Mouse (Mus musculus): Measurements from ENCODE around the gene Snta1. TPM values are rescaled to one million over a fixed set of nuclear protein-coding genes. Genes with fewer than 3 reads are reported as not detected.

The Snta1 gene
- polyA plus RNA-seq, 1 experiment: not detected

DNA sequence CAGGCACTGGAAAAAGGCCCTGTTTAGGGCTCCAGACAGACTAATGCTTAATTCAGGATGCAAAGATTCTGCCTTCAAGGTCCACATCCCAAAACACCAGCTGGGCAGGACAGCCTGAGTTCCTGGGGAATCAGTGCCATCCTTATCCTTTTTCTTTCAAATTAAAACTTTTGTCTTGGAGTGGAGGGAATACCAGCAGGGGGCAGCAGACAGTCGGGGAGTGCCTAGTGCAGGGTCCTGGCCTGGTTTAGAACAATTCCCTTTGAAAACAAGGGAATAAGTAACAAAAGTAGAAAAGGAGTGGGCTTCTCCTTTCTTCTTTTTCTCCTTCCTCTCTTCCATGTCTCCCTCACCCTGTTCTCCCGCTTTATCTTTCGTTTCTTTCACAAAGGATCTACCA, 9.2 kb upstream of the Snta1 start:
- 19% methylated on average over 3 of the region's 3 CpGs for WGBS
- H3K27ac ChIP-seq (ENCODE audit: insufficient read depth, low read depth, low read length): no peak overlapping the region

DNA sequence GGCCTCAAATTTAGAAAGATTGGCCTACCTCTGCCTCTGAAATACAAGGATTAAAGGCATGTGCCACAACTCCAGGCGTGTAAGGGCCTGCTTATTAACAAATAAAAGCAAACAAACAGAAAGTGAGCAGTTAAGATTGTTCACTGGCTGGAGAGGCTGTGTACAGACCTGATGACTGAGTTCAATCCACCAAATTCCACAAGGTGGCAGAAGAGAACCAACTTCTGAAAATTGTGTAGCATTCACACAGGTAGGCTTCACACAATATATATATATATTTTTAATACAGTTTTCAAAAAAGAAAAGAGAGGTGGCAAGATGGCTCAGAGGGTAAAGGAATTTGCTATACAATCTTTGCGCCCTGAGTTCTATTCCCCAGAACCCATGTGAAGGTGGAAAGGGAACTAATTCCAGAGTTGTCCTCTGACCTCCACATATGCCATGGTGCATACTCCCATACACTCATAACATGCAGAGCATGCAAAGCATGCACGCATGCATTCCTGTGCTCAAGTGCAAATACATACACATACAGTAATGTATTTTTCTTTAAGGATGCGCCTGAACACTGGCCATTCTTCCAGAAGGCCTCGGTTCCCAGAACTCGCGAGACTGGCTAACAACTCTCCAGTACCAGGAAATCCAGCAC, 4.2 kb upstream of the Snta1 start:
- H3K4me1 ChIP-seq (ENCODE audit: control insufficient read depth, insufficient read depth, low read length): peaks cover 6% of the 10 kb centered on the region
- WGBS: 69% methylated on average over 7 of the region's 7 CpGs
- no peak for TF ChIP-seq POLR2A (IDR thresholded peaks at IDR 0.05; ENCODE audit: insufficient read depth, low read depth, low read length)
- TF ChIP-seq CTCF (IDR thresholded peaks at IDR 0.05; ENCODE audit: insufficient read depth, low read depth, low read length): no peak
- no peak overlapping the region for H3K4me3 ChIP-seq (ENCODE audit: insufficient read depth, low read depth, low read length)
- no peak overlapping the region for H3K27ac ChIP-seq (ENCODE audit: insufficient read depth, low read depth, low read length)

More for the DNA sequence above, 9.2 kb upstream of the Snta1 start:
- Histone ChIP-seq H3K4me3 (ENCODE audit: insufficient read depth, low read depth, low read length) (no peak overlapping the region), H3K4me1 (ENCODE audit: control insufficient read depth, insufficient read depth, low read length) (peaks cover 13% of the 10 kb centered on the region)
- TF ChIP-seq POLR2A (IDR thresholded peaks at IDR 0.05; ENCODE audit: insufficient read depth, low read depth, low read length): no peak
- no peak for TF ChIP-seq CTCF (IDR thresholded peaks at IDR 0.05; ENCODE audit: insufficient read depth, low read depth, low read length)

DNA sequence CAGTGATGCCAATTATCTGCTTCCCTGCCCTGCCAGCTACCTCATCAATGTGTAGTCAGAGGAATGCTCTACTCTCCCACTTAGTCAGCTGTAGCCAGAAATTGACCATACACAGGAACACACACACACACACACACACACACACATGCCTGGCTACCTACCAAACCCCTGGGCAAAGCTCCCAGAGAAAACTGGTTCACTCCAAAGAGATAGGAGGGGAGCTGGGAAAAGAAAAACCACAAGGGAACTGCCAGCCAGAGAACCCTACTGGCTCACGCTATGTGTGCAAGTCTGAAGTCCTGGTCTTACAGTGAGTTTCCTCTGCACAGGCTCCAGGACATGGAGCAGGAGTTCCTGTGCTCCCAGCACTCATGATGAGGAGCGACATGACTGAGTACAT, 2.5 kb upstream of the Snta1 start:
- H3K4me3 ChIP-seq (ENCODE audit: insufficient read depth, low read depth, low read length): no peak overlapping the region
- 56% methylated on average over 2 of the region's 2 CpGs for WGBS
- peaks cover 7% of the 10 kb centered on the region for H3K4me1 ChIP-seq (ENCODE audit: control insufficient read depth, insufficient read depth, low read length)
- H3K27ac ChIP-seq (ENCODE audit: insufficient read depth, low read depth, low read length): no peak overlapping the region
- TF ChIP-seq POLR2A (IDR thresholded peaks at IDR 0.05; ENCODE audit: insufficient read depth, low read depth, low read length) (no peak), CTCF (IDR thresholded peaks at IDR 0.05; ENCODE audit: insufficient read depth, low read depth, low read length) (no peak)

DNA sequence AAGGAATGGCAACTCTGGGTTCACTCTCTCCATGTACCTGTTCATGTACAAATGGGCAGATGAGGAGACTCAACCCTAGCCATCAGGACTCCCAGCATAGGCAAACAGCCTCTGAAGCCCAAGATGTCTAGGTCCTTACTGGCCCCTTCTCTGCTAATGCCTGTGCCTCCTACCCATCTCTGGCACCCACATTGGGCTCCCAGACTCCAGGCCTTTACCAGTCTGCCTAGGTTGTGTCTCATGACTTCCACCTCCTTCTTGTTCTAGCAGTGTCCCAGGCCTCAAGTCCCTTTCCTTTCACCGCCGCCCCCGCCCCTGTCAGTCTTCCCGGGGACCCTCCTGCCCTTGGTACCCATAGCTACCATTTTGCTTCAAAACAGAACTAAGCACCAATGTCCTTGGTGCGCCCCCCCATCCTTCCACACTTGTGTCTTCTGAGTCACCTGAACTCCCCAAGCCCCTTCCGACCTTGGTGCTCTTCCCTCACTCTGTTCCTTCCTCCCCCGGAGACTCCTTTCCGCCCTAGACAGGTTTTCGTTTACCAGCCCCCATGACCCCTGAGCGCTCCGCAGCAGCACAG, 746 bp downstream of the Snta1 start:
- no peak for TF ChIP-seq POLR2A (IDR thresholded peaks at IDR 0.05; ENCODE audit: insufficient read depth, low read depth, low read length)
- TF ChIP-seq CTCF (IDR thresholded peaks at IDR 0.05; ENCODE audit: insufficient read depth, low read depth, low read length): no peak
- peak overlapping the region; percentile 73 for H3K27ac ChIP-seq (ENCODE audit: insufficient read depth, low read depth, low read length)
- 19% methylated on average over 11 of the region's 11 CpGs for WGBS
- peaks cover 17% of the 10 kb centered on the region for H3K4me1 ChIP-seq (ENCODE audit: control insufficient read depth, insufficient read depth, low read length)
- peak overlapping the region; percentile 72 for H3K4me3 ChIP-seq (ENCODE audit: insufficient read depth, low read depth, low read length)

DNA sequence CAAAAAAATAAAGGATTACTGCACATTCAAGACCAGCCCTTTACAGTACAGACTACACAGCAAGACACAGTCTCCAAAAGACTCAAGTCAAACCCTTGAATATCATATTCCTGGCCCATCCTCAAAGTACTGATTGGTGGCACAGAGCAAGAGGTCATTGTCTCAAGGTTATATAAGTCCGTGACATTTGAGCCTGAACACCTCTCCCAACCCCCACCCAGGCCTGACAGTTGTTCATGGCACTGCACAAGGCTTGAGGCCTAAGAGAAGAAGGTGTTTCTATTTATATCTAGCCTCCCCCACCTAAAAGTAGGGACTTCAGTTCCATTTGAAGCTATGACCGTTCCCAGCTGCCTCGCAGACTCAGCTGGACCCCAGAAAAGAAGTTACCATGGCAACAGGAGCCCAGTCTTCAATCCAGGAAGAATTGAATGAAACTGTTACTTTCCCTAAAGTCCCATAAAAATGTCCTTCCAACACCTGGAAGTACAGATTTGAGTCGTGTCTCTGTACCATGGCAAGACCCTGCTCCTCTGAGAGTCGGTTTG, 2.4 kb downstream of the Snta1 start:
- Histone ChIP-seq H3K4me1 (ENCODE audit: control insufficient read depth, insufficient read depth, low read length) (peaks cover 17% of the 10 kb centered on the region), H3K27ac (ENCODE audit: insufficient read depth, low read depth, low read length) (no peak overlapping the region), H3K4me3 (ENCODE audit: insufficient read depth, low read depth, low read length) (no peak overlapping the region)
- WGBS: 49% methylated on average over 5 of the region's 5 CpGs
- TF ChIP-seq CTCF (IDR thresholded peaks at IDR 0.05; ENCODE audit: insufficient read depth, low read depth, low read length) (no peak), POLR2A (IDR thresholded peaks at IDR 0.05; ENCODE audit: insufficient read depth, low read depth, low read length) (no peak)

DNA sequence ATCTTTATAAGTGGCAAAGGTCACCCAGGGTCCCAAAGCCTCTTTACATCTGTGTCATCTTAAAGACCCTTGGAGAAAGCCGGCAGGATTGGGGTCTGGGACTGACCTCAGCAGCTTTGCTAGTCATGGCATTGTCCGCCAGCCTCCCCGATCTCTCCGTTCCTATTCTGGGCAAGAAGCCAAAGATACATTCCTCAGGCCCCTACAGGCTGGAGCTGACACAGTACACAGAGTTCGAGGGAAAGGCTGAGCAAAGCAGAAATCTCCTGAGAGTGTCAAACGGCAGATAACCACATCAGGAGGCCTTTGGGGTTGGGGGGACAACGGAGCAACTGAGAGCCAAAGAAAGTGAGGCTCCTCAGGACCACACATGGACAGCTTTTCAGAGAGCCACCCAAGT, 5.1 kb downstream of the Snta1 start:
- H3K4me3 ChIP-seq (ENCODE audit: insufficient read depth, low read depth, low read length): no peak overlapping the region
- no peak overlapping the region; the same call in 1 of the 2 replicates for H3K27ac ChIP-seq (ENCODE audit: insufficient read depth, low read depth, low read length)
- peaks cover 13% of the 10 kb centered on the region for H3K4me1 ChIP-seq (ENCODE audit: control insufficient read depth, insufficient read depth, low read length)
- WGBS: 20% methylated on average over 7 of the region's 7 CpGs
- TF ChIP-seq CTCF (IDR thresholded peaks at IDR 0.05; ENCODE audit: insufficient read depth, low read depth, low read length): no peak
- no peak for TF ChIP-seq POLR2A (IDR thresholded peaks at IDR 0.05; ENCODE audit: insufficient read depth, low read depth, low read length)

DNA sequence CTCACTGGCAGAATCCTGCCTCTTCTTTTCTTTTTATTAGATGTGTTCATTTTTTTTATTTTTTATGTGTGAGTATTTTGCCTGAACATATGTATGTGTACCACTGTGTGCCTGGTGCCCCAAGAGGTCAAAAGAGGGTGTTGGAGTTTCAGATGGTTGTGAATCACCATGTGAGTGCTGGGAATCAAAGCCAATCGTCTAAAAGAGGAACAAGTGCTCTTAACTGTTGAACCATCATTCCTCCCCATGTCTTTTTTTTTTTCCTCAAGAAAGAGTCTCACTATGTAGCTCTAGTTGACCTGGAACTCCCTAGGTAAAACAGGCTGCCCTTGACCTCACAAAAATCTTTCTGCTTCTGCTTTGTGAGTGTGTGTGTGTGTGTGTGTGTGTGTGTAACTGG, 5.9 kb downstream of the Snta1 start:
- 59% methylated on average over 1 of the region's 1 CpGs for WGBS
- TF ChIP-seq CTCF (IDR thresholded peaks at IDR 0.05; ENCODE audit: insufficient read depth, low read depth, low read length) (no peak), POLR2A (IDR thresholded peaks at IDR 0.05; ENCODE audit: insufficient read depth, low read depth, low read length) (no peak)
- Histone ChIP-seq H3K27ac (ENCODE audit: insufficient read depth, low read depth, low read length) (no peak overlapping the region), H3K4me3 (ENCODE audit: insufficient read depth, low read depth, low read length) (no peak overlapping the region), H3K4me1 (ENCODE audit: control insufficient read depth, insufficient read depth, low read length) (peaks cover 10% of the 10 kb centered on the region)

DNA sequence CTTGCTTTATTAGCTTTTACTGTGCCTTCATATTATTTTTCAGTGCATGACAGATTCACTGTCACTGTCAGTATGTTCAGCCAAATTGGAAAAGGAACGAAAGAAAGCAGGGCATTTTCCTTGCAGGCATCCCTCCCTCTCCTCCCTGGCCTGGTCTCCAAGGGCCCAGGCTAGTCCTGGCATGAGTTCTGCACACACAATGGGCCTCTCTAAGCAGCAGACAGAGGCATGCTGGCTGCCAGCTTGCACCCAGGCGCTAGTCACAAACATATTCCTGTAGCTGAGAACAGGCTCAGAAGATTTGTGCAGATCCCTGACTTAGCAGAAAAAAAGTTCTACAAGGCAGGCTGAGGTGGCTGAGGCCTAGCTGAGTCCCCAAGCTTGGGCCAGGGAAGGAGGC, 8.6 kb downstream of the Snta1 start:
- WGBS: 56% methylated on average over 2 of the region's 2 CpGs
- Histone ChIP-seq H3K27ac (ENCODE audit: insufficient read depth, low read depth, low read length) (0 out of 2 replicates have a peak overlapping the region, but pooled peaks have one; percentile 23), H3K4me1 (ENCODE audit: control insufficient read depth, insufficient read depth, low read length) (peaks cover 10% of the 10 kb centered on the region), H3K4me3 (ENCODE audit: insufficient read depth, low read depth, low read length) (no peak overlapping the region)
- no peak for TF ChIP-seq POLR2A (IDR thresholded peaks at IDR 0.05; ENCODE audit: insufficient read depth, low read depth, low read length)
- no peak for TF ChIP-seq CTCF (IDR thresholded peaks at IDR 0.05; ENCODE audit: insufficient read depth, low read depth, low read length)

DNA sequence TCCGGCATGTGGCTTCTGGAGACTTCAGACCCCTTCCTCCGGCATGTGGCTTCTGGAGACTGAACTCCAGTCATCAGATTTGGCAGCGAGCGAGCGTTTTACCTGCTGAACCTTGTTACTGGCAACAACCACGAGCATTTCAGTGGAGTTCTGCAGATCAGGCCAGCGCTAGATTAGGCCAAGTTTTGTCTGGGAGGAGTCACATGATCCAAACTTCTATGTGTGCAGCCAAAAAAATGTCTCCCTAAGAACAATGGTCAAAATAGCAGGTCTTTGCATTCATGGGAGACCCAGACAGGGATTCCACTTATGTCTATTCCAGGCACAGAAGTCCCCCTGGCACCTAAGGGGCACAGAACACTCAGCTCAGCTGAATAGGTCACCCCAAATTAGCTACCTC, 9.6 kb downstream of the Snta1 start:
- TF ChIP-seq POLR2A (IDR thresholded peaks at IDR 0.05; ENCODE audit: insufficient read depth, low read depth, low read length): no peak
- no peak for TF ChIP-seq CTCF (IDR thresholded peaks at IDR 0.05; ENCODE audit: insufficient read depth, low read depth, low read length)
- Histone ChIP-seq H3K4me3 (ENCODE audit: insufficient read depth, low read depth, low read length) (no peak overlapping the region), H3K27ac (ENCODE audit: insufficient read depth, low read depth, low read length) (no peak overlapping the region), H3K4me1 (ENCODE audit: control insufficient read depth, insufficient read depth, low read length) (peaks cover 5% of the 10 kb centered on the region)
- 67% methylated on average over 7 of the region's 7 CpGs for whole genome bisulfite sequencing

All from olfactory bulb, adult 2 months (tissue).